Mouse (Mus musculus): Measurements from ENCODE around the gene Tnni1. TPM values are rescaled to one million over a fixed set of nuclear protein-coding genes. Genes with fewer than 3 reads are reported as not detected.

Tnni1 gene
- polyA plus RNA-seq, 1 experiment from 2014 or later: 4.1 TPM

- TF ChIP-seq CTCF (IDR thresholded peaks at IDR 0.05; ENCODE audit: low read depth): no peak
- WGBS: 55% methylated on average over 2 of the region's 2 CpGs
- H3K27ac ChIP-seq (ENCODE audit: low read depth, low read length): no peak overlapping the region
- peaks cover 6% of the 10 kb centered on the region; the same call in 1 of the 2 replicates for H3K27me3 ChIP-seq (replicated peaks; ENCODE audit: control insufficient read depth, insufficient read depth, low read length)
- H3K9me3 ChIP-seq (ENCODE audit: control insufficient read depth): no peaks in the 10 kb centered on the region
- no peak overlapping the region for H3K4me3 ChIP-seq (ENCODE audit: low read depth, low read length)
- H3K9ac ChIP-seq (ENCODE audit: low read depth, low read length): no peak overlapping the region
- H3K4me2 ChIP-seq (replicated peaks; ENCODE audit: low read depth): no peak overlapping the region
- peaks cover 6% of the 10 kb centered on the region; the same call in 1 of the 2 replicates for H3K4me1 ChIP-seq (replicated peaks; ENCODE audit: control insufficient read depth, insufficient read depth, low read length)
- H3K36me3 ChIP-seq (ENCODE audit: control insufficient read depth, insufficient read depth): no peaks in the 10 kb centered on the region
- no peak for ATAC-seq
Measured at GRCm38 (mm10) chr1:135764206-135764528, 15.1 kb upstream of the Tnni1 start.

- peak within 1 kb of the TSS; percentile 55 for H3K4me3 ChIP-seq (ENCODE audit: low read depth, low read length)
- peaks cover 6% of the 10 kb centered on the region; the same call in 1 of the 2 replicates for H3K27me3 ChIP-seq (replicated peaks; ENCODE audit: control insufficient read depth, insufficient read depth, low read length)
- H3K27ac ChIP-seq (ENCODE audit: low read depth, low read length): peak within 1 kb of the TSS; percentile 73
- ATAC-seq: peak; percentile 68
- no peaks in the 10 kb centered on the region for H3K36me3 ChIP-seq (ENCODE audit: control insufficient read depth, insufficient read depth)
- H3K9ac ChIP-seq (ENCODE audit: low read depth, low read length): peak within 1 kb of the TSS; percentile 74
- WGBS: 2% methylated on average over 82 of the region's 90 CpGs
- H3K9me3 ChIP-seq (ENCODE audit: control insufficient read depth): no peaks in the 10 kb centered on the region
- peak; percentile 14; the same call in 1 of the 2 replicates for TF ChIP-seq CTCF (IDR thresholded peaks at IDR 0.05; ENCODE audit: low read depth)
- peak within 1 kb of the TSS; percentile 91 for H3K4me2 ChIP-seq (replicated peaks; ENCODE audit: low read depth)
- peaks cover 6% of the 10 kb centered on the region; the same call in 1 of the 2 replicates for H3K4me1 ChIP-seq (replicated peaks; ENCODE audit: control insufficient read depth, insufficient read depth, low read length)
Measured at GRCm38 (mm10) chr1:135765645-135766591, 13.3 kb upstream of the Tnni1 start, which contains the start of gene Phlda3. TSS of gene Phlda3 (plus strand) at chr1:135766119.

GRCm38 (mm10) chr1:135766592-135767306 lies 12.5 kb upstream of the Tnni1 start:
- no peaks in the 10 kb centered on the region for H3K9me3 ChIP-seq (ENCODE audit: control insufficient read depth)
- ATAC-seq: no peak
- H3K4me2 ChIP-seq (replicated peaks; ENCODE audit: low read depth): peak overlapping the region; percentile 91
- TF ChIP-seq CTCF (IDR thresholded peaks at IDR 0.05; ENCODE audit: low read depth): no peak
- H3K4me3 ChIP-seq (ENCODE audit: low read depth, low read length): peak overlapping the region; percentile 55
- H3K9ac ChIP-seq (ENCODE audit: low read depth, low read length): peak overlapping the region; percentile 74
- H3K36me3 ChIP-seq (ENCODE audit: control insufficient read depth, insufficient read depth): no peaks in the 10 kb centered on the region
- H3K27ac ChIP-seq (ENCODE audit: low read depth, low read length): peak overlapping the region; percentile 73; the same call in 1 of the 2 replicates
- H3K4me1 ChIP-seq (replicated peaks; ENCODE audit: control insufficient read depth, insufficient read depth, low read length): peaks cover 6% of the 10 kb centered on the region; the same call in 1 of the 2 replicates
- peaks cover 6% of the 10 kb centered on the region; the same call in 1 of the 2 replicates for H3K27me3 ChIP-seq (replicated peaks; ENCODE audit: control insufficient read depth, insufficient read depth, low read length)
- WGBS: 17% methylated on average over 30 of the region's 30 CpGs

GRCm38 (mm10) chr1:135767324-135767890 lies 11.8 kb upstream of the Tnni1 start:
- Histone ChIP-seq H3K4me1 (replicated peaks; ENCODE audit: control insufficient read depth, insufficient read depth, low read length) (peaks cover 6% of the 10 kb centered on the region; the same call in 1 of the 2 replicates), H3K4me3 (ENCODE audit: low read depth, low read length) (peak overlapping the region; percentile 55), H3K9me3 (ENCODE audit: control insufficient read depth) (no peaks in the 10 kb centered on the region), H3K9ac (ENCODE audit: low read depth, low read length) (no peak overlapping the region), H3K36me3 (ENCODE audit: control insufficient read depth, insufficient read depth) (no peaks in the 10 kb centered on the region), H3K27ac (ENCODE audit: low read depth, low read length) (no peak overlapping the region), H3K4me2 (replicated peaks; ENCODE audit: low read depth) (peak overlapping the region; percentile 91), H3K27me3 (replicated peaks; ENCODE audit: control insufficient read depth, insufficient read depth, low read length) (peaks cover 6% of the 10 kb centered on the region; the same call in 1 of the 2 replicates)
- ATAC-seq: no peak
- no peak for TF ChIP-seq CTCF (IDR thresholded peaks at IDR 0.05; ENCODE audit: low read depth)
- 65% methylated on average over 4 of the region's 4 CpGs for WGBS

- H3K9ac ChIP-seq (ENCODE audit: low read depth, low read length): no peak overlapping the region
- H3K4me1 ChIP-seq (replicated peaks; ENCODE audit: control insufficient read depth, insufficient read depth, low read length): peaks cover 6% of the 10 kb centered on the region; the same call in 1 of the 2 replicates
- 85% methylated on average over 2 of the region's 2 CpGs for WGBS
- H3K4me3 ChIP-seq (ENCODE audit: low read depth, low read length): no peak overlapping the region
- H3K4me2 ChIP-seq (replicated peaks; ENCODE audit: low read depth): no peak overlapping the region
- no peaks in the 10 kb centered on the region for H3K9me3 ChIP-seq (ENCODE audit: control insufficient read depth)
- no peak for TF ChIP-seq CTCF (IDR thresholded peaks at IDR 0.05; ENCODE audit: low read depth)
- no peak for ATAC-seq
- H3K36me3 ChIP-seq (ENCODE audit: control insufficient read depth, insufficient read depth): no peaks in the 10 kb centered on the region
- H3K27ac ChIP-seq (ENCODE audit: low read depth, low read length): no peak overlapping the region
- H3K27me3 ChIP-seq (replicated peaks; ENCODE audit: control insufficient read depth, insufficient read depth, low read length): peaks cover 6% of the 10 kb centered on the region; the same call in 1 of the 2 replicates
Measured at GRCm38 (mm10) chr1:135768400-135768799, 10.8 kb upstream of the Tnni1 start.

Data from intestine, postnatal 0 days (tissue).